Mouse (Mus musculus) thymus, adult 2 months (tissue): ENCODE results near the gene Ace. TPM values are rescaled to one million over a fixed set of nuclear protein-coding genes. Genes with fewer than 3 reads are reported as not detected.

ENCODE experiments used
- DNase-seq: peaks from one replicate; pipeline ENCODE4 v3.0.0; 2021
- H3K27ac ChIP-seq: fragments of 200-500 bp; 2 replicates; pipeline ENCODE4 v1.5.1; 2012; ENCODE audit warnings: low read length, control low read depth; ENCODE audit not compliant: control insufficient read depth, insufficient read depth
- H3K27me3 ChIP-seq: fragments of 200-500 bp; 2 replicates; pipeline ENCODE4 v1.6.1; 2012; ENCODE audit warnings: mild to moderate bottlenecking, low read length, moderate library complexity, mixed read lengths; ENCODE audit not compliant: control insufficient read depth, insufficient read depth
- H3K36me3 ChIP-seq: fragments of 200-500 bp; 2 replicates; pipeline ENCODE4 v1.6.1; 2012; ENCODE audit warnings: mild to moderate bottlenecking, low read length, moderate library complexity; ENCODE audit not compliant: control insufficient read depth, insufficient read depth
- H3K4me1 ChIP-seq: fragments of 200-500 bp; replicated peaks from 2 replicates; pipeline ENCODE4 v1.6.1; 2012; ENCODE audit warnings: low read length; ENCODE audit not compliant: control insufficient read depth, insufficient read depth
- H3K4me3 ChIP-seq: fragments of 200-500 bp; 2 replicates; pipeline ENCODE4 v1.5.1; 2012; ENCODE audit warnings: mild to moderate bottlenecking, low read length, control low read depth, moderate library complexity; ENCODE audit not compliant: control insufficient read depth, insufficient read depth
- CTCF ChIP-seq: fragments of 200-500 bp; IDR thresholded peaks from 2 replicates; pipeline ENCODE4 v1.5.1; 2012; ENCODE audit warnings: mild to moderate bottlenecking, control low read depth, low read length, moderate library complexity, borderline replicate concordance; ENCODE audit not compliant: control insufficient read depth, poor library complexity, insufficient read depth; ENCODE audit errors: extremely low read depth
- POLR2A ChIP-seq: fragments of 200-500 bp; IDR thresholded peaks from 2 replicates; pipeline ENCODE4 v1.6.1; 2012; ENCODE audit warnings: mild to moderate bottlenecking, low read length, control low read depth, moderate library complexity; ENCODE audit not compliant: control insufficient read depth, poor library complexity, insufficient read depth; ENCODE audit errors: extremely low read depth
- WGBS: fragments of 180-500 bp; shearing (Covaris S2); methylation state at CpG from one replicate; pipeline ENCODE4 v1.1.7; 2018; 5-methylcytosine and 5-hydroxymethylcytosine counted together
- polyA plus RNA-seq: library from polyadenylated mRNA; depleted of rRNA; stranded (reverse); fragments of >200 nt; gene quantifications from 2 replicates; pipeline ENCODE4 v1.2.3, GENCODE M21; 2012; rRNA removed

The Ace gene
- polyA plus RNA-seq, 1 experiment: 10.2 TPM

DNA sequence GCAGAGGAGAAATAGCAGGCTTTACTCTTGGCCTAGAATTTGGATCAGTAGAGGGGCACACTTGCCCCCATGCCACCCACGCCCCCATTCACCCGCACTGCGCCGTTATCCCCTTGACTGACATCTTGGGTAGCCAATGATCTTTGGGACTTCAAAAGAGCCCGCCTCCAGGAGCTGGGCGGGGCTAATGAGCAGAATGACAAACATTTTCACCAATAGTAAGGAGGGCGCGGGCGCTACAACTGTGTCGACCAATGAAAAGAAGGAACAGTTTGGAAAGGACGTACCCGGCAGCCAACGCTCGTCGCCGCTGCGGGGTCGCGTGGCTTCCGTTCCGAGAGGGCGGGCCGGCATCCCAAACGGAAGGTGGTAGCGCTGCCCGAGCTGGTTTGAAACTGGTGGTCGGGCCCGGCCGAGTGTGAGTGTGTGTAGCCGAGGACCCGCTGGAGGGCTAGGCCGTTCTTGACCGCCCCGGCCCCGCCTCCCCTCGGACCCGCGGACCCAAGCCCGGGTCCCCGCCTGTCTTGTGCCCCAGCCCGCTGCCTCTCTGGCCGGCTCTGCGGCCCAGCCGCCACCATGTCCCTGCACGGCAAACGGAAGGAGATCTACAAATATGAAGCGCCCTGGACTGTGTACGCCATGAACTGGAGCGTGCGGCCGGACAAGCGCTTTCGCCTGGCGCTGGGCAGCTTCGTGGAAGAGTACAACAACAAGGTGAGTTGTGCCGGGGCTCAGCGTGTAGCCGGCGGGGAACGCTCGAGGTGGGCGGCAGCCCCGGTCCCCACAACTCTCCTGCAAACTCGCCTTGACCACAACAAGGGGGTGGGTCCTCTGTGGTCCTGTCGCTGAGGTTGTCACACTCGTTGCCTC lies 69.0 kb downstream of the Ace start, which contains the start of gene Dcaf7:
Gene Dcaf7, plus strand, starts transcription at position 325 of the 870 bp plus-strand sequence.
- peaks cover 15% of the 10 kb centered on the region for H3K4me1 ChIP-seq
- no peaks in the 10 kb centered on the region for H3K36me3 ChIP-seq
- no peaks in the 10 kb centered on the region for H3K27me3 ChIP-seq
- H3K27ac ChIP-seq: peak within 1 kb of the TSS; percentile 4; the same call in 1 of the 2 replicates
- peak; percentile 98 for DNase-seq
- peak within 1 kb of the TSS; percentile 78 for H3K4me3 ChIP-seq
- TF ChIP-seq POLR2A (peak; percentile 45), CTCF (no peak; the same call in 1 of the 2 replicates)
- under 1% methylated on average over 66 of the region's 66 CpGs for WGBS

DNA sequence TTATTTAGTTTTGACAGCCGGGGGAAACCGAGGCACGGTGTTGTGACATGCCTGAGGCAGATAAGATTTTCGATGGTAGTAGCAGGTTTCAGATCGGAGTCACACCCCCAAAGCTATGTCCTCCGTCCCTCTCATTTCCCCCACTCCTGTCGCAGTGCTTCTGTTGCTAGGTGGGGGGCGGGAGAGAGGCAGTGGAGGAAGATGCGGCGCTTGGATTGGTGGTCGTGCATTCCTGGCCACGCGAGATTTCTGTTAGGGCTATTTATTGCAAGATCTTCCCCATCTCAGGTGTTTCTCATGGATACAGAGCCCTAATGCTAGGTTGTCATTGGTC lies 69.6 kb downstream of the Ace start:
- TF ChIP-seq CTCF (no peak), POLR2A (no peak)
- under 1% methylated on average over 13 of the region's 13 CpGs for WGBS
- Histone ChIP-seq H3K4me3 (peak overlapping the region; percentile 78), H3K27me3 (no peaks in the 10 kb centered on the region), H3K36me3 (no peaks in the 10 kb centered on the region), H3K4me1 (peaks cover 15% of the 10 kb centered on the region), H3K27ac (no peak overlapping the region)
- DNase-seq: peak; percentile 45

Other genes with a start within 250 kb of the Ace start
- gene Cyb561, start 14.6 kb upstream of the Ace start, polyA plus RNA-seq: 6.1 and 9.4 TPM in 2 replicates
- gene Ace3, start 26.7 kb downstream of the Ace start, polyA plus RNA-seq: not detected in 2 replicates
- 3.9 and 4.3 TPM in 2 replicates for gene Kcnh6, start 40.2 kb downstream of the Ace start, polyA plus RNA-seq
- gene Dcaf7, start 68.9 kb downstream of the Ace start, polyA plus RNA-seq: 79.1 and 85.0 TPM in 2 replicates
- 14.9 and 18.4 TPM in 2 replicates for gene Taco1, start 98.1 kb downstream of the Ace start, polyA plus RNA-seq
- 45.6 and 46.0 TPM in 2 replicates for gene Map3k3, start 116.7 kb downstream of the Ace start, polyA plus RNA-seq
- gene Gm10840, start 192.9 kb downstream of the Ace start, polyA plus RNA-seq: not detected in 2 replicates
- 569 and 594 TPM in 2 replicates for gene Limd2, start 192.9 kb downstream of the Ace start, polyA plus RNA-seq
- 40.3 and 40.5 TPM in 2 replicates for gene Strada, start 234.2 kb downstream of the Ace start, polyA plus RNA-seq
- gene Ccdc47, start 248.4 kb downstream of the Ace start, polyA plus RNA-seq: 15.5 and 16.9 TPM in 2 replicates
- 16.7 and 19.9 TPM in 2 replicates for gene Ddx42, start 249.0 kb downstream of the Ace start, polyA plus RNA-seq